8 mouse cellular contexts compared by ENCODE assay signal in the genomic region with DNA sequence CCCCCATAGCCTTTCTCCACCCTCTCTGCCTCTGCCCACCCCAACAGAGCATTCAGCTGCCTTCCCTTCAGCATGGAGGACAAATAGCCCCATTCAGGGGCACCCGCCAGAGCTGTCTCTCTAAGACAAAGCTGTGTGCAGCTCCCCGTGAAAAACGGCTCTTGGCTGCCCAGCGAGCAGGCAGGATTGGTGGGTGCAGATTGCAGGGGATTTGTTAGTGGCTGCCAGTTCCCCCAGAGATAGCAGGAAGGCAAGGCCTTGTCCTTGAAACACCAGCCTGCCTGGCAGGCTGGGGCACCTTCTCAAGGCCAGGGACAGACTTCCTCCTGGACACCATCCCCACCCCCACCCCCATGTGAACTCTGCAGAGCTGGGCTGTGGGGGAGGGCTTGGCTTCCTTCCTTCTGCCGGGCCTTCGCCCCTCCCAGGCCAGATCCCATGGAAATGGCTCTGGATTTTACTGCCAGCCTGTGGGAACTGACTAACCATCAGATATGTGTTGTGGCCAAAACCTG.
DNase-seq lines count a peak whose midpoint lies in the region; ATAC-seq and TF ChIP-seq lines count a peak whose summit lies in the region.

No protein-coding gene starts in this region.

- no peaks in the 10 kb centered on the region for H3K27me3 ChIP-seq in spleen, adult 2 months (ENCODE audit: control insufficient read depth, insufficient read depth, low read length)
- H3K27me3 ChIP-seq in embryonic facial prominence, embryonic 12.5 days, result no peaks in the 10 kb centered on the region
- no peaks in the 10 kb centered on the region for H3K27me3 ChIP-seq in megakaryocyte, embryonic 14.5 days (replicated peaks)

- TF ChIP-seq POLR2A in spleen, adult 2 months (IDR thresholded peaks at IDR 0.05; ENCODE audit: low read depth, low read length), result no peak

- H3K4me3 ChIP-seq in spleen, adult 2 months (ENCODE audit: extremely low read depth, insufficient read depth, insufficient read length), result no peak overlapping the region
- no peak overlapping the region for H3K4me3 ChIP-seq in embryonic facial prominence, embryonic 12.5 days
- H3K4me3 ChIP-seq in megakaryocyte, embryonic 14.5 days (replicated peaks), result peak overlapping the region; percentile 40

- no peaks in the 10 kb centered on the region; the same call in 1 of the 2 replicates for H3K4me1 ChIP-seq in spleen, adult 2 months (ENCODE audit: control insufficient read depth, insufficient read depth, insufficient read length)
- H3K4me1 ChIP-seq in embryonic facial prominence, embryonic 12.5 days, result peaks cover 68% of the 10 kb centered on the region
- H3K4me1 ChIP-seq in megakaryocyte, embryonic 14.5 days, result peaks cover 74% of the 10 kb centered on the region

- intact Hi-C loops in heart, postnatal 14 days (cut with DNase I), result loop anchor here (10.0 kb wide), 1 partner anchor 57 kb away; no protein-coding TSS in a partner anchor

- DNase-seq in spleen, adult 2 months (ENCODE audit: low read depth in 1 of 2, low spot score in 2 of 2), result no peak
- no peak for DNase-seq in spleen, postnatal 36 days (ENCODE audit: low spot score in 2 of 2)
- DNase-seq in heart, postnatal 14 days, result peak; percentile 59 to 69
- peak; percentile 64 to 80 for DNase-seq in kidney, postnatal 4 days
- peak; percentile 83 for DNase-seq in testis, postnatal 14 days (ENCODE audit: low spot score)
- no peak for DNase-seq in T-cell, adult 2 months (ENCODE audit: low spot score)

- no peaks in the 10 kb centered on the region for H3K9me3 ChIP-seq in embryonic facial prominence, embryonic 12.5 days
- H3K9me3 ChIP-seq in megakaryocyte, embryonic 14.5 days, result no peaks in the 10 kb centered on the region

- 55% methylated on average over 6 of the region's 6 CpGs for WGBS in spleen, adult 2 months
- 10% methylated on average over 6 of the region's 6 CpGs for WGBS in embryonic facial prominence, embryonic 12.5 days

- peak overlapping the region; percentile 31 for H3K9ac ChIP-seq in embryonic facial prominence, embryonic 12.5 days

- H3K4me2 ChIP-seq in embryonic facial prominence, embryonic 12.5 days (replicated peaks), result peak overlapping the region; percentile 5; the same call in 1 of the 2 replicates

- peak; percentile 30; the same call in 1 of the 2 replicates for ATAC-seq in embryonic facial prominence, embryonic 12.5 days (ENCODE audit: insufficient number of reproducible peaks, insufficient read depth, low FRiP score, low TSS enrichment)

- peak overlapping the region; percentile 52 for H3K27ac ChIP-seq in spleen, adult 2 months (ENCODE audit: insufficient read depth, low read length)
- peak overlapping the region; percentile 88 for H3K27ac ChIP-seq in embryonic facial prominence, embryonic 12.5 days

- peaks cover 4% of the 10 kb centered on the region for H3K36me3 ChIP-seq in spleen, adult 2 months (ENCODE audit: control insufficient read depth, insufficient read depth, low read length)
- H3K36me3 ChIP-seq in embryonic facial prominence, embryonic 12.5 days, result peaks cover 30% of the 10 kb centered on the region
- H3K36me3 ChIP-seq in megakaryocyte, embryonic 14.5 days (replicated peaks; ENCODE audit: low read length), result peaks cover 78% of the 10 kb centered on the region

- no peak for TF ChIP-seq CTCF in spleen, adult 2 months (IDR thresholded peaks at IDR 0.05; ENCODE audit: extremely low read depth, insufficient read depth, insufficient read length, insufficient replicate concordance)

Comparison
In these comparisons a context has a peak if more than half of its experiments do, and no peak if none do; other contexts are left out.
1. DNase-seq: peak in heart, postnatal 14 days (2 of 2), kidney, postnatal 4 days (2 of 2) and testis, postnatal 14 days (single experiment); none in spleen, adult 2 months (0 of 2), spleen, postnatal 36 days (0 of 2) and T-cell, adult 2 months (single experiment).